Mouse (Mus musculus) liver, adult 2 months (tissue): ENCODE results near the gene Gm2897. TPM values are rescaled to one million over a fixed set of nuclear protein-coding genes. Genes with fewer than 3 reads are reported as not detected.
"Not testable (repeated sequence)": the region's sequence is repeated elsewhere in the genome, so short reads cannot be mapped to it uniquely, and the experiment has no call there.

ENCODE experiments used
- DNase-seq: peaks from one replicate; pipeline ENCODE4 v3.0.0-alpha.2; 2011; ENCODE audit warnings: low read depth, low spot score; ENCODE audit errors: extremely low read depth
- H3K27ac ChIP-seq: fragments of 200-500 bp; replicated peaks from 2 replicates; pipeline ENCODE4 v1.5.1; 2012; ENCODE audit warnings: low read depth, mild to moderate bottlenecking, control low read depth, inconsistent platforms, low read length; ENCODE audit not compliant: insufficient read depth
- H3K27me3 ChIP-seq: fragments of 200-500 bp; 2 replicates; pipeline ENCODE4 v1.6.1; 2012; ENCODE audit warnings: mild to moderate bottlenecking, moderate library complexity, low read length, inconsistent platforms; ENCODE audit not compliant: control insufficient read depth, insufficient read depth
- H3K36me3 ChIP-seq: fragments of 200-500 bp; 2 replicates; pipeline ENCODE4 v1.6.1; 2012; ENCODE audit warnings: low read length, inconsistent platforms; ENCODE audit not compliant: control insufficient read depth, insufficient read depth
- H3K4me1 ChIP-seq: fragments of 200-500 bp; 2 replicates; pipeline ENCODE4 v1.6.1; 2011; ENCODE audit warnings: low read length; ENCODE audit not compliant: control insufficient read depth, insufficient read depth
- H3K4me3 ChIP-seq: fragments of 200-500 bp; 2 replicates; pipeline ENCODE4 v1.5.1; 2011; ENCODE audit warnings: low read depth, mild to moderate bottlenecking, control low read depth, low read length, moderate library complexity; ENCODE audit not compliant: insufficient read depth
- H3K79me2 ChIP-seq: fragments of 200-500 bp; 2 replicates; pipeline ENCODE4 v1.6.1; 2012; ENCODE audit warnings: inconsistent platforms, mild to moderate bottlenecking, low read length, moderate library complexity; ENCODE audit not compliant: control insufficient read depth, insufficient read depth
- H3K9ac ChIP-seq: fragments of 200-500 bp; 2 replicates; pipeline ENCODE4 v1.6.1; 2012; ENCODE audit warnings: low read depth, mild to moderate bottlenecking, control low read depth, inconsistent platforms, low read length
- WGBS: fragments of 180-500 bp; shearing (Covaris S2); methylation state at CpG from one replicate; pipeline ENCODE4 v1.1.7; 2018; 5-methylcytosine and 5-hydroxymethylcytosine counted together
- polyA plus RNA-seq: library from polyadenylated mRNA; depleted of rRNA; stranded (reverse); fragments of >200 nt; gene quantifications from 2 replicates; pipeline ENCODE4 v1.2.3, GENCODE M21; 2012; rRNA removed
- total RNA-seq: library from RNA; depleted of rRNA; stranded (reverse); fragments of >200 nt; gene quantifications from 2 replicates; pipeline ENCODE4 v1.2.3, GENCODE M21; 2014; rRNA removed

Gene Gm2897
- total RNA-seq: 0.13 TPM in 1 of 2 replicates, not detected in the other
- not detected in 2 replicates for polyA plus RNA-seq

GRCm38 (mm10) chr14:3048727-3049512, at the start of gene Gm2897:
Gene Gm2897, plus strand, starts transcription at chr14:3049285.
- not testable (repeated sequence) for H3K27ac ChIP-seq, H3K27me3 ChIP-seq, H3K79me2 ChIP-seq, H3K4me1 ChIP-seq, DNase-seq, H3K36me3 ChIP-seq
- 0 out of 2 replicates have a peak within 1 kb of the TSS, but pooled peaks have one; percentile 56 for H3K9ac ChIP-seq
- peak within 1 kb of the TSS; percentile 55; the same call in 1 of the 2 replicates for H3K4me3 ChIP-seq
- 7% methylated on average over 36 of the region's 40 CpGs for WGBS

DNA sequence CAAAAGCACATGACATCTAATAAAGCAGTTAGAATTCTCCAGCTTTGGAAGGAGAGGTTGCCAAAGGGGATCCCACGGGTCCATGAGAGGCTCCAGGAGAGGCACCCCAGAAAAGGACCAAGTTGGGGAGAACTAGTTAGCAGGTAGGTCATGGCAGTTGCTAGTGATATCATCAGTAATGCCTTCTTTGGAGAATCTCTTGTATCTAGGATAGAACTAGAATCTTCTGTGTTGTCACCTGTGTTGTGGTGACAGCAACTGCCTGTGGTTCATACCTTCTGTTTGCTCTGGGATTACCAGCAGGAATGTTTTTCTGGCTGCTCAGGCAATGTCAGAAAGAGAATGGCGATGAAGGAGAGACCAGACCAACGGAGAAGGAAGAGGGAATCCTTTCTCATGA, 19.4 kb upstream of the Gm2897 start, which contains the start of gene Gm2888:
Gene Gm2888, plus strand, starts transcription at position 301 of the 400 bp plus-strand sequence.
- not testable (repeated sequence) for H3K4me1 ChIP-seq, DNase-seq, H3K4me3 ChIP-seq, H3K9ac ChIP-seq, H3K27me3 ChIP-seq, H3K27ac ChIP-seq, H3K79me2 ChIP-seq, H3K36me3 ChIP-seq
- WGBS: 73% methylated on average over 3 of the region's 3 CpGs

DNA sequence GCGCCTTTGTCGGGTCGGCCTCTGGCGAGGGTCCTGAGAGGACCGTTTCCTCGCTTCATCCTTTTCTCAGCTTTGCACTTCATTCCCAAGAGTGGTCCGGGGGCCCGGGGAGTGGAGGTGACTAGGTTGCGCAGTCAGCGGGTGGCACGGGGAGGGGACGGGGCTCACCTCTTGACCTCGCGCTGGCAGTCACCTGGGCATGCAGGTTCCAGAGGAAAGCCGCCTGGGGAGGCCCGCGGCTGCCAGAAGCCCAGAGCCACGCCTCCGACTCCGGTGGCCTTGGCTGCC, 372 bp downstream of the Gm2897 start:
- H3K36me3 ChIP-seq, H3K27ac ChIP-seq, H3K79me2 ChIP-seq, H3K4me1 ChIP-seq, H3K27me3 ChIP-seq: not testable (repeated sequence)
- Histone ChIP-seq H3K9ac (0 out of 2 replicates have a peak overlapping the region, but pooled peaks have one; percentile 56), H3K4me3 (peak overlapping the region; percentile 55; the same call in 1 of the 2 replicates)
- 4% methylated on average over 20 of the region's 20 CpGs for WGBS
- DNase-seq: peak; percentile 48

DNA sequence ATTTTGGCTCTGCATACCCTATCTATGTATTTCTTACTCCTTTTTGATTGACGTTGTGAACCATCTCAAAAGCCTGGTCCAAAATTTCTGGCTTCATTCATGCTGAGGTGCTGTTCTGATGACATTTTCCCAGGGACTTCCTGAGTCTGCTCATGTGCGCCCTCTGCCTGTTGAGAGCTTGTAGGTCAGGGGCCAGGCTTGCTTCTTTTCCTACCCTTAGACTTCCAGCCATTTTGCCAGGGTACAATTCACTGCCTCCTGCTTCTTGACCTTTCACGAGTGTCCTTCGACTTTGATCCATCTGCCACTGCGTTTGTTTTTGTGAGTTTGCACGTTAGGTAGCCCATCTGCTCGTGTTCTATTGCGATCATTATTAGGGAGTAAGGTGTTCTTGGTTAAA, 1.0 kb downstream of the Gm2897 start:
- not testable (repeated sequence) for H3K27ac ChIP-seq, H3K4me3 ChIP-seq, DNase-seq, H3K4me1 ChIP-seq, H3K36me3 ChIP-seq, H3K27me3 ChIP-seq, H3K79me2 ChIP-seq, H3K9ac ChIP-seq
- WGBS: 6% methylated on average over 4 of the region's 8 CpGs

GRCm38 (mm10) chr14:3116051-3116450, 67.0 kb downstream of the Gm2897 start:
- WGBS: 94% methylated on average over 25 of the region's 25 CpGs
- DNase-seq, H3K79me2 ChIP-seq: not testable (repeated sequence)

More at GRCm38 (mm10) chr14:3116051-3116450, 67.0 kb downstream of the Gm2897 start:
- H3K27me3 ChIP-seq, H3K27ac ChIP-seq, H3K4me3 ChIP-seq, H3K9ac ChIP-seq, H3K36me3 ChIP-seq, H3K4me1 ChIP-seq: not testable (repeated sequence)

Other genes with a start within 250 kb of the Gm2897 start
- not detected in 2 replicates for gene Gm2888, start 19.3 kb upstream of the Gm2897 start, total RNA-seq
- not detected in 2 replicates for gene Gm2888, start 19.3 kb upstream of the Gm2897 start, polyA plus RNA-seq
- not detected in 2 replicates for gene Gm10340, start 84.7 kb downstream of the Gm2897 start, total RNA-seq
- gene Gm10340, start 84.7 kb downstream of the Gm2897 start, polyA plus RNA-seq: not detected in 2 replicates
- not detected in 2 replicates for gene Gm5795, start 139.0 kb downstream of the Gm2897 start, total RNA-seq
- gene Gm5795, start 139.0 kb downstream of the Gm2897 start, polyA plus RNA-seq: not detected in 2 replicates
- gene D830030K20Rik, start 159.2 kb downstream of the Gm2897 start, total RNA-seq: not detected in 2 replicates
- gene D830030K20Rik, start 159.2 kb downstream of the Gm2897 start, polyA plus RNA-seq: 0.05 TPM in 1 of 2 replicates, not detected in the other